ENCODE assay signal across 9 mouse cellular contexts in genomic region chr5:43048196-43049050, GRCm38 (mm10).
A peak's percentile ranks its signal among the peaks of the same experiment; 100 is the strongest.
DNase-seq lines count a peak whose midpoint lies in the region; ATAC-seq and TF ChIP-seq lines count a peak whose summit lies in the region.
"Had no signal": no experiment of that assay in that cellular context is flagged by ENCODE, and none has a peak within 500 bp of the region (broad histone marks: within the 10 kb centered on the region; RNA-seq: fewer than 3 reads in every experiment).

No protein-coding gene starts in this region.

- DNase-seq in adrenal gland, adult (ENCODE audit: inconsistent age in 2 of 2, low spot score in 1 of 2), result peak; percentile 56 to 72
- DNase-seq in adrenal gland, adult 18-20 months (ENCODE audit: low spot score in 2 of 2), result no peak
- DNase-seq in CH12.LX (ENCODE audit: extremely low read depth), result peak; percentile 61
- peak; percentile 5 to 15 for DNase-seq in frontal cortex, postnatal 14 days (ENCODE audit: low spot score in 2 of 2)
- DNase-seq in left cerebral cortex, adult 18-20 months (ENCODE audit: low spot score in 2 of 2), result peak; percentile 32 to 60
- no peak for DNase-seq in testis, postnatal 14 days (ENCODE audit: low spot score)
- no peak for DNase-seq in midbrain, embryonic 14.5 days
- no peak for DNase-seq in thymus, adult 2 months

- TF ChIP-seq POLR2A in CH12.LX (IDR thresholded peaks at IDR 0.05; ENCODE audit: low read depth, low read length), result no peak
- TF ChIP-seq POLR2A in thymus, adult 2 months (IDR thresholded peaks at IDR 0.05; ENCODE audit: control insufficient read depth, extremely low read depth, insufficient read depth, low read length, poor library complexity), result no peak

- dilution Hi-C loops in CH12.LX (cut with MboI; ENCODE audit: extremely low pct_ligation_motif_present, extremely low pct_unique_long_range_greater_than_20kb, low sequenced_read_pairs), result no loop called here

- no peak for TF ChIP-seq RAD21 in CH12.LX (IDR thresholded peaks at IDR 0.05; ENCODE audit: low read depth, low read length)

- in situ Hi-C loops in CH12.LX (cut with MboI; ENCODE audit: low pct_ligation_motif_present, low pct_unique_long_range_greater_than_20kb, low sequenced_read_pairs), result loop anchor here (10.0 kb wide), 1 partner anchor 56 kb away; no protein-coding TSS in a partner anchor

- H3K9ac ChIP-seq in CH12.LX (ENCODE audit: insufficient read depth, low read depth), result no peak overlapping the region
- H3K9ac ChIP-seq in midbrain, embryonic 14.5 days (replicated peaks; ENCODE audit: low read length), result no peak overlapping the region
- H3K9ac ChIP-seq: liver, embryonic 15.5 days had no signal

- H3K9me3 ChIP-seq in CH12.LX (replicated peaks; ENCODE audit: low read length), result no peaks in the 10 kb centered on the region
- no peaks in the 10 kb centered on the region for H3K9me3 ChIP-seq in midbrain, embryonic 14.5 days (ENCODE audit: control insufficient read depth, low read length)
- H3K9me3 ChIP-seq: liver, embryonic 15.5 days had no signal

- H3K4me1 ChIP-seq in CH12.LX (ENCODE audit: control insufficient read depth in 1 of 2, insufficient read depth in 2 of 2), result peaks cover 11 to 25% of the 10 kb centered on the region in 2 experiments
- no peaks in the 10 kb centered on the region for H3K4me1 ChIP-seq in midbrain, embryonic 14.5 days (ENCODE audit: control insufficient read depth, insufficient read depth, low read length)
- no peaks in the 10 kb centered on the region for H3K4me1 ChIP-seq in thymus, adult 2 months (replicated peaks; ENCODE audit: control insufficient read depth, insufficient read depth, low read length)
- H3K4me1 ChIP-seq: liver, embryonic 15.5 days had no signal

- H3K27ac ChIP-seq in CH12.LX (ENCODE audit: insufficient read depth, low read depth), result no peak overlapping the region
- no peak overlapping the region for H3K27ac ChIP-seq in midbrain, embryonic 14.5 days (replicated peaks; ENCODE audit: low read depth, low read length)
- H3K27ac ChIP-seq in thymus, adult 2 months (ENCODE audit: control insufficient read depth, insufficient read depth, low read length), result no peak overlapping the region
- H3K27ac ChIP-seq: liver, embryonic 15.5 days had no signal

- H3K27me3 ChIP-seq in CH12.LX (replicated peaks), result no peaks in the 10 kb centered on the region
- no peaks in the 10 kb centered on the region for H3K27me3 ChIP-seq in midbrain, embryonic 14.5 days (ENCODE audit: control insufficient read depth, insufficient read depth, low read length)
- no peaks in the 10 kb centered on the region for H3K27me3 ChIP-seq in thymus, adult 2 months (ENCODE audit: control insufficient read depth, insufficient read depth, low read length)
- H3K27me3 ChIP-seq: liver, embryonic 15.5 days had no signal

- ATAC-seq in midbrain, embryonic 14.5 days (ENCODE audit: low FRiP score, low TSS enrichment), result no peak

- 84% methylated on average over 8 of the region's 8 CpGs for WGBS in midbrain, embryonic 14.5 days
- 72% methylated on average over 8 of the region's 8 CpGs for WGBS in thymus, adult 2 months

- no peak overlapping the region for H3K4me3 ChIP-seq in CH12.LX (replicated peaks in 1 of 3; ENCODE audit: low read depth in 2 of 3, low read length in 2 of 3, poor library complexity in 1 of 3)
- H3K4me3 ChIP-seq in midbrain, embryonic 14.5 days (replicated peaks; ENCODE audit: low read depth, low read length), result no peak overlapping the region
- no peak overlapping the region for H3K4me3 ChIP-seq in thymus, adult 2 months (ENCODE audit: control insufficient read depth, insufficient read depth, low read length)
- H3K4me3 ChIP-seq: liver, embryonic 15.5 days had no signal

- no peaks in the 10 kb centered on the region for H3K36me3 ChIP-seq in CH12.LX (replicated peaks in 1 of 2; ENCODE audit: control insufficient read depth in 1 of 2, insufficient read depth in 1 of 2, low read length in 1 of 2)
- H3K36me3 ChIP-seq in midbrain, embryonic 14.5 days (ENCODE audit: control insufficient read depth, insufficient read depth, low read length), result no peaks in the 10 kb centered on the region
- H3K36me3 ChIP-seq in thymus, adult 2 months (ENCODE audit: control insufficient read depth, insufficient read depth, low read length), result no peaks in the 10 kb centered on the region
- H3K36me3 ChIP-seq: liver, embryonic 15.5 days had no signal

- H3K4me2 ChIP-seq in CH12.LX (ENCODE audit: insufficient read depth, low read depth, poor library complexity, severe bottlenecking), result no peak overlapping the region
- H3K4me2 ChIP-seq in midbrain, embryonic 14.5 days (ENCODE audit: low read length), result no peak overlapping the region
- H3K4me2 ChIP-seq: liver, embryonic 15.5 days had no signal

- H3K79me2 ChIP-seq in CH12.LX (replicated peaks; ENCODE audit: control insufficient read depth, extremely low read depth, insufficient read depth, poor library complexity, severe bottlenecking), result no peaks in the 10 kb centered on the region

- TF ChIP-seq EP300 in CH12.LX (IDR thresholded peaks at IDR 0.05; ENCODE audit: low read length), result peak; percentile 37; the same call in 1 of the 2 replicates

- no peak for TF ChIP-seq CTCF in CH12.LX (conservative IDR thresholded peaks at IDR 0.05 in 1 of 2, IDR thresholded peaks at IDR 0.05 in 1 of 2; ENCODE audit: low read depth in 2 of 2, low read length in 2 of 2)
- no peak for TF ChIP-seq CTCF in thymus, adult 2 months (IDR thresholded peaks at IDR 0.05; ENCODE audit: borderline replicate concordance, control insufficient read depth, extremely low read depth, insufficient read depth, low read length, poor library complexity)

TF ChIP-seq in CH12.LX, 34 proteins besides CTCF, POLR2A, EP300 and RAD21:
- TF ChIP-seq MAX (IDR thresholded peaks at IDR 0.05; ENCODE audit: low read length) (no peak), ETS1 (conservative IDR thresholded peaks at IDR 0.05; ENCODE audit: low read depth, low read length) (peak; percentile 70; the same call in 1 of the 2 replicates), CHD1 (IDR thresholded peaks at IDR 0.05; ENCODE audit: low read depth, low read length) (no peak), BHLHE40 (IDR thresholded peaks at IDR 0.05; ENCODE audit: low read depth, low read length) (peak; percentile 88), SMC3 (IDR thresholded peaks at IDR 0.05; ENCODE audit: low read depth, low read length) (no peak), IRF4 (IDR thresholded peaks at IDR 0.05; ENCODE audit: low read depth, low read length) (peak; percentile 50; the same call in 1 of the 2 replicates), TBP (conservative IDR thresholded peaks at IDR 0.05; ENCODE audit: low read depth, low read length) (no peak), MEF2A (IDR thresholded peaks at IDR 0.05; ENCODE audit: borderline replicate concordance, low read depth, low read length) (peak; percentile 92), MYC (IDR thresholded peaks at IDR 0.05; ENCODE audit: low read depth, low read length) (peak; percentile 41; the same call in 1 of the 2 replicates), ZMIZ1 (IDR thresholded peaks at IDR 0.05; ENCODE audit: low read depth, low read length) (no peak), ZNF384 (IDR thresholded peaks at IDR 0.05; ENCODE audit: low read depth, low read length) (peak; percentile 86), ELF1 (IDR thresholded peaks at IDR 0.05; ENCODE audit: low read depth, low read length) (no peak), JUN (IDR thresholded peaks at IDR 0.05; ENCODE audit: insufficient read depth, low read depth, low read length) (peak; percentile 41; the same call in 1 of the 2 replicates), KAT2A (IDR thresholded peaks at IDR 0.05; ENCODE audit: insufficient replicate concordance, low read length) (no peak), JUND (conservative IDR thresholded peaks at IDR 0.05; ENCODE audit: low read depth, low read length) (0 out of 2 replicates have a peak, but pooled peaks have one; percentile 40), HCFC1 (IDR thresholded peaks at IDR 0.05; ENCODE audit: low read depth, low read length) (no peak)

Comparison
In these comparisons a context has a peak if more than half of its experiments do, and no peak if none do; other contexts are left out.
1. DNase-seq: peak in adrenal gland, adult (2 of 2), CH12.LX (single experiment), frontal cortex, postnatal 14 days (2 of 2) and left cerebral cortex, adult 18-20 months (2 of 2); none in adrenal gland, adult 18-20 months (0 of 2), testis, postnatal 14 days (single experiment), midbrain, embryonic 14.5 days (single experiment) and thymus, adult 2 months (single experiment).